Mouse (Mus musculus): ENCODE measurements at regions not wholly inside any gene's neighbourhood (a gene's known extent, or its start where the extent isn't known, plus 50 kb on each side); places are given as distances from the start of the nearest gene placed in this dataset.

- no peak for ATAC-seq (replicated peaks; ENCODE audit: low read depth, poor library complexity, severe bottlenecking)
Observed at GRCm38 (mm10) chr2:169161651-169162050, 206.3 kb upstream of the Zfp64 start.

- ATAC-seq (replicated peaks; ENCODE audit: low read depth, poor library complexity, severe bottlenecking): no peak
Observed at GRCm38 (mm10) chr2:169158760-169159159, 203.4 kb upstream of the Zfp64 start.

- ATAC-seq (replicated peaks; ENCODE audit: low read depth, poor library complexity, severe bottlenecking): no peak
Observed at GRCm38 (mm10) chr2:169158005-169158673, 202.8 kb upstream of the Zfp64 start.

- ATAC-seq (replicated peaks; ENCODE audit: low read depth, poor library complexity, severe bottlenecking): no peak
Observed at GRCm38 (mm10) chr2:169156908-169157307, 201.5 kb upstream of the Zfp64 start.

GRCm38 (mm10) chr2:169154881-169155280 is 199.5 kb upstream of the Zfp64 start:
- ATAC-seq (replicated peaks; ENCODE audit: low read depth, poor library complexity, severe bottlenecking): no peak

GRCm38 (mm10) chr2:169147655-169148054 is 192.3 kb upstream of the Zfp64 start:
- no peak for ATAC-seq (replicated peaks; ENCODE audit: low read depth, poor library complexity, severe bottlenecking)

- no peak for ATAC-seq (replicated peaks; ENCODE audit: low read depth, poor library complexity, severe bottlenecking)
Observed at GRCm38 (mm10) chr2:169142224-169142623, 186.8 kb upstream of the Zfp64 start.

- ATAC-seq (replicated peaks; ENCODE audit: low read depth, poor library complexity, severe bottlenecking): no peak
Observed at GRCm38 (mm10) chr2:169133855-169134254, 178.5 kb upstream of the Zfp64 start.

- ATAC-seq (replicated peaks; ENCODE audit: low read depth, poor library complexity, severe bottlenecking): no peak
Observed at GRCm38 (mm10) chr2:169125476-169125875, 170.1 kb upstream of the Zfp64 start.

GRCm38 (mm10) chr2:169122887-169123286 is 167.5 kb upstream of the Zfp64 start:
- no peak for ATAC-seq (replicated peaks; ENCODE audit: low read depth, poor library complexity, severe bottlenecking)

GRCm38 (mm10) chr2:169116841-169117240 is 161.5 kb upstream of the Zfp64 start:
- no peak for ATAC-seq (replicated peaks; ENCODE audit: low read depth, poor library complexity, severe bottlenecking)

GRCm38 (mm10) chr2:169109044-169109443 is 153.7 kb upstream of the Zfp64 start:
- ATAC-seq (replicated peaks; ENCODE audit: low read depth, poor library complexity, severe bottlenecking): no peak

- ATAC-seq (replicated peaks; ENCODE audit: low read depth, poor library complexity, severe bottlenecking): peak; percentile 82
Observed at GRCm38 (mm10) chr2:169108037-169108436, 152.7 kb upstream of the Zfp64 start.

GRCm38 (mm10) chr2:169101506-169102261 is 146.3 kb upstream of the Zfp64 start:
- ATAC-seq (replicated peaks; ENCODE audit: low read depth, poor library complexity, severe bottlenecking): no peak

- ATAC-seq (replicated peaks; ENCODE audit: low read depth, poor library complexity, severe bottlenecking): no peak
Observed at GRCm38 (mm10) chr2:169100516-169100915, 145.1 kb upstream of the Zfp64 start.

GRCm38 (mm10) chr2:169099678-169100077 is 144.3 kb upstream of the Zfp64 start:
- ATAC-seq (replicated peaks; ENCODE audit: low read depth, poor library complexity, severe bottlenecking): no peak

- ATAC-seq (replicated peaks; ENCODE audit: low read depth, poor library complexity, severe bottlenecking): no peak
Observed at GRCm38 (mm10) chr2:169098591-169098990, 143.2 kb upstream of the Zfp64 start.

GRCm38 (mm10) chr2:169094011-169094754 is 138.8 kb upstream of the Zfp64 start:
- ATAC-seq (replicated peaks; ENCODE audit: low read depth, poor library complexity, severe bottlenecking): no peak

GRCm38 (mm10) chr2:169090256-169090655 is 134.9 kb upstream of the Zfp64 start:
- ATAC-seq (replicated peaks; ENCODE audit: low read depth, poor library complexity, severe bottlenecking): no peak

- ATAC-seq (replicated peaks; ENCODE audit: low read depth, poor library complexity, severe bottlenecking): peak; percentile 92
Observed at GRCm38 (mm10) chr2:169088870-169089484, 133.6 kb upstream of the Zfp64 start.

- no peak for ATAC-seq (replicated peaks; ENCODE audit: low read depth, poor library complexity, severe bottlenecking)
Observed at GRCm38 (mm10) chr2:169088301-169088700, 132.9 kb upstream of the Zfp64 start.

Data from common myeloid progenitor, adult 5-6 weeks (primary cell).